In genomic region chr11:113143839-113144627, GRCm38 (mm10) we compare ENCODE assay signal across 8 mouse cellular contexts.
DNase-seq lines count a peak whose midpoint lies in the region; ATAC-seq lines count a peak whose summit lies in the region.

No protein-coding gene starts in this region.

- H3K9ac ChIP-seq in forebrain, embryonic 11.5 days (ENCODE audit: low read length) = no peak overlapping the region; the same call in 1 of the 2 replicates
- no peak overlapping the region for H3K9ac ChIP-seq in heart, embryonic 16.5 days (ENCODE audit: low read length)

- H3K36me3 ChIP-seq in forebrain, embryonic 11.5 days (ENCODE audit: control insufficient read depth, insufficient read depth, low read length) = no peaks in the 10 kb centered on the region
- no peaks in the 10 kb centered on the region for H3K36me3 ChIP-seq in heart, embryonic 16.5 days (ENCODE audit: control insufficient read depth, insufficient read depth)

- peak; percentile 91 for DNase-seq in Muller cell, postnatal 12 days (ENCODE audit: inconsistent ontology term)
- DNase-seq in adrenal gland, adult 8-10 months = peak; percentile 79
- DNase-seq in forebrain, embryonic 11.5 days (ENCODE audit: low spot score) = no peak
- DNase-seq in left cerebral cortex, postnatal 4 days = peak; percentile 91
- DNase-seq in ovary, postnatal 10 days (ENCODE audit: low spot score) = peak; percentile 23
- DNase-seq in spleen, adult 12 weeks (ENCODE audit: low spot score) = no peak

- intact Hi-C loops in left cerebral cortex, postnatal 4 days (cut with DNase I) = no loop called here

- H3K4me3 ChIP-seq in forebrain, embryonic 11.5 days (ENCODE audit: low read depth, low read length) = no peak overlapping the region
- peak overlapping the region; percentile 24; the same call in 1 of the 2 replicates for H3K4me3 ChIP-seq in heart, embryonic 16.5 days (ENCODE audit: low read length)

- ATAC-seq in forebrain, embryonic 11.5 days (replicated peaks; ENCODE audit: low FRiP score) = peak; percentile 76
- peak; percentile 64 for ATAC-seq in heart, embryonic 16.5 days (replicated peaks; ENCODE audit: extremely low read depth, insufficient read depth, low FRiP score)
- no peak for ATAC-seq in inflammation-experienced regulatory T-cells, adult 6 months

- 25% methylated on average over 14 of the region's 14 CpGs for WGBS in forebrain, embryonic 11.5 days
- WGBS in heart, embryonic 16.5 days = 23% methylated on average over 14 of the region's 14 CpGs

- peak overlapping the region; percentile 25; the same call in 1 of the 2 replicates for H3K27ac ChIP-seq in forebrain, embryonic 11.5 days (ENCODE audit: low read depth, low read length)
- peak overlapping the region; percentile 16 for H3K27ac ChIP-seq in heart, embryonic 16.5 days (ENCODE audit: low read length)

- H3K4me2 ChIP-seq in forebrain, embryonic 11.5 days (ENCODE audit: low read depth, low read length, severe bottlenecking) = no peak overlapping the region
- H3K4me2 ChIP-seq in heart, embryonic 16.5 days (ENCODE audit: low read depth, low read length) = peak overlapping the region; percentile 14

- H3K27me3 ChIP-seq in forebrain, embryonic 11.5 days (ENCODE audit: control insufficient read depth, insufficient read depth, low read length) = no peaks in the 10 kb centered on the region
- H3K27me3 ChIP-seq in heart, embryonic 16.5 days (ENCODE audit: control insufficient read depth, insufficient read depth, low read length) = no peaks in the 10 kb centered on the region

- H3K4me1 ChIP-seq in forebrain, embryonic 11.5 days (replicated peaks; ENCODE audit: control insufficient read depth, insufficient read depth, low read length) = peaks cover 10% of the 10 kb centered on the region
- peaks cover 18% of the 10 kb centered on the region for H3K4me1 ChIP-seq in heart, embryonic 16.5 days (ENCODE audit: control insufficient read depth, insufficient read depth, low read length)

- H3K9me3 ChIP-seq in forebrain, embryonic 11.5 days (ENCODE audit: control insufficient read depth, low read length) = no peaks in the 10 kb centered on the region
- no peaks in the 10 kb centered on the region for H3K9me3 ChIP-seq in heart, embryonic 16.5 days (replicated peaks; ENCODE audit: control insufficient read depth, low read length)

Comparison
In these comparisons a context has a peak if more than half of its experiments do, and no peak if none do; other contexts are left out.
1. DNase-seq: peak in Muller cell, postnatal 12 days (single experiment), adrenal gland, adult 8-10 months (single experiment), left cerebral cortex, postnatal 4 days (single experiment) and ovary, postnatal 10 days (single experiment); none in forebrain, embryonic 11.5 days (single experiment) and spleen, adult 12 weeks (single experiment).